Mouse (Mus musculus) limb, embryonic 11.5 days (tissue): ENCODE data around the gene Rab7b. TPM values are rescaled to one million over a fixed set of nuclear protein-coding genes. Genes with fewer than 3 reads are reported as not detected.

Experiments
- ATAC-seq: fragments of 200-750 bp; cut with Nextera tagmentation; 2 replicates; pipeline ENCODE4 v1.8.0; 2017; ENCODE audit warnings: low read depth; ENCODE audit not compliant: insufficient number of reproducible peaks, low FRiP score, low TSS enrichment
- DNase-seq: peaks from one replicate; pipeline ENCODE4 v3.0.0-alpha.2; 2015; ENCODE audit warnings: low spot score
- H3K27ac ChIP-seq: fragments of 300-500 bp; sonication (generic); replicated peaks from 2 replicates; pipeline ENCODE4 v1.5.1; 2014; ENCODE audit warnings: low read depth, mild to moderate bottlenecking, low read length
- H3K27me3 ChIP-seq: fragments of 300-500 bp; sonication (generic); 2 replicates; pipeline ENCODE4 v1.6.1; 2014; ENCODE audit warnings: mild to moderate bottlenecking, low read length, mixed read lengths; ENCODE audit not compliant: control insufficient read depth, insufficient read depth
- H3K36me3 ChIP-seq: fragments of 300-500 bp; sonication (generic); 2 replicates; pipeline ENCODE4 v1.6.1; 2014; ENCODE audit warnings: mild to moderate bottlenecking, low read length, moderate library complexity, mixed read lengths; ENCODE audit not compliant: control insufficient read depth, insufficient read depth
- H3K4me1 ChIP-seq: fragments of 300-500 bp; sonication (generic); 2 replicates; pipeline ENCODE4 v1.6.1; 2014; ENCODE audit warnings: low read length, mixed read lengths; ENCODE audit not compliant: control insufficient read depth, insufficient read depth
- H3K4me2 ChIP-seq: fragments of 300-500 bp; sonication (generic); 2 replicates; pipeline ENCODE4 v1.6.1; 2014; ENCODE audit warnings: low read depth, mild to moderate bottlenecking, moderate library complexity; ENCODE audit not compliant: severe bottlenecking
- H3K4me3 ChIP-seq: fragments of 300-500 bp; sonication (generic); 2 replicates; pipeline ENCODE4 v1.5.1; 2014; ENCODE audit warnings: low read depth, low read length
- H3K9ac ChIP-seq: fragments of 300-500 bp; sonication (generic); 2 replicates; pipeline ENCODE4 v1.6.1; 2014; ENCODE audit warnings: mild to moderate bottlenecking, low read length
- H3K9me3 ChIP-seq: fragments of 300-500 bp; sonication (generic); 2 replicates; pipeline ENCODE4 v1.6.1; 2016; ENCODE audit warnings: low read length; ENCODE audit not compliant: control insufficient read depth
- WGBS: fragments of 180-500 bp; shearing (Covaris S2); extraction: QIAGEN DNeasy Blood & Tissue Kit; methylation state at CpG from one replicate; pipeline ENCODE4 v1.1.7; 2014; 5-methylcytosine and 5-hydroxymethylcytosine counted together
- polyA plus RNA-seq: library from polyadenylated mRNA; unstranded; fragments of >200 nt; fragmentation: Nextera tagmentation; extraction: Ambion mirVana; gene quantifications from 2 replicates; pipeline ENCODE4 v1.2.1, GENCODE M21; 2014

Rab7b gene
- polyA plus RNA-seq, 1 experiment from 2014 or later = 0.33 TPM

- H3K4me3 ChIP-seq = no peak overlapping the region
- H3K27me3 ChIP-seq = no peaks in the 10 kb centered on the region
- 93% methylated on average over 5 of the region's 5 CpGs for WGBS
- no peaks in the 10 kb centered on the region for H3K9me3 ChIP-seq
- no peak for DNase-seq
- no peak overlapping the region for H3K9ac ChIP-seq
- H3K4me2 ChIP-seq = no peak overlapping the region
- ATAC-seq = no peak
- no peak overlapping the region for H3K27ac ChIP-seq
- no peaks in the 10 kb centered on the region for H3K36me3 ChIP-seq
- H3K4me1 ChIP-seq = no peaks in the 10 kb centered on the region
Measured at GRCm38 (mm10) chr1:131679644-131680043, 8.9 kb upstream of the Rab7b start.

GRCm38 (mm10) chr1:131687739-131688138 lies 756 bp upstream of the Rab7b start:
- H3K9me3 ChIP-seq = no peaks in the 10 kb centered on the region
- H3K36me3 ChIP-seq = no peaks in the 10 kb centered on the region
- no peak for DNase-seq
- H3K4me1 ChIP-seq = no peaks in the 10 kb centered on the region
- no peak overlapping the region for H3K9ac ChIP-seq
- no peak overlapping the region for H3K27ac ChIP-seq
- H3K27me3 ChIP-seq = no peaks in the 10 kb centered on the region
- 96% methylated on average over 2 of the region's 2 CpGs for WGBS
- ATAC-seq = no peak
- H3K4me2 ChIP-seq = no peak overlapping the region
- H3K4me3 ChIP-seq = no peak overlapping the region

- Histone ChIP-seq H3K9me3 (no peaks in the 10 kb centered on the region), H3K4me3 (no peak overlapping the region), H3K27me3 (no peaks in the 10 kb centered on the region), H3K4me1 (no peaks in the 10 kb centered on the region), H3K4me2 (no peak overlapping the region), H3K27ac (no peak overlapping the region), H3K36me3 (no peaks in the 10 kb centered on the region), H3K9ac (no peak overlapping the region)
- DNase-seq (no peak), ATAC-seq (no peak)
- 77% methylated on average over 3 of the region's 3 CpGs for WGBS
Measured at GRCm38 (mm10) chr1:131689016-131689415, 521 bp downstream of the Rab7b start.

GRCm38 (mm10) chr1:131689899-131690298 lies 1.4 kb downstream of the Rab7b start:
- H3K4me1 ChIP-seq = no peaks in the 10 kb centered on the region
- H3K4me3 ChIP-seq = no peak overlapping the region
- H3K4me2 ChIP-seq = no peak overlapping the region

GRCm38 (mm10) chr1:131690435-131690834 lies 1.9 kb downstream of the Rab7b start:
- no peaks in the 10 kb centered on the region for H3K4me1 ChIP-seq
- no peak overlapping the region for H3K9ac ChIP-seq
- no peak overlapping the region for H3K4me3 ChIP-seq
- no peak for ATAC-seq
- H3K36me3 ChIP-seq = no peaks in the 10 kb centered on the region; the same call in 1 of the 2 replicates
- H3K4me2 ChIP-seq = no peak overlapping the region
- no peaks in the 10 kb centered on the region for H3K27me3 ChIP-seq
- H3K27ac ChIP-seq = no peak overlapping the region
- H3K9me3 ChIP-seq = no peaks in the 10 kb centered on the region
- WGBS = 62% methylated on average over 3 of the region's 3 CpGs
- DNase-seq = no peak

More at GRCm38 (mm10) chr1:131689899-131690298, 1.4 kb downstream of the Rab7b start:
- Histone ChIP-seq H3K9ac (no peak overlapping the region), H3K27ac (no peak overlapping the region), H3K36me3 (no peaks in the 10 kb centered on the region), H3K9me3 (no peaks in the 10 kb centered on the region), H3K27me3 (no peaks in the 10 kb centered on the region)
- 87% methylated on average over 5 of the region's 5 CpGs for WGBS
- DNase-seq (no peak), ATAC-seq (no peak)

GRCm38 (mm10) chr1:131691356-131691755 lies 2.9 kb downstream of the Rab7b start:
- ATAC-seq = no peak
- Histone ChIP-seq H3K4me2 (no peak overlapping the region), H3K27ac (no peak overlapping the region), H3K9ac (no peak overlapping the region), H3K27me3 (no peaks in the 10 kb centered on the region), H3K4me3 (no peak overlapping the region), H3K4me1 (no peaks in the 10 kb centered on the region), H3K36me3 (no peaks in the 10 kb centered on the region; the same call in 1 of the 2 replicates), H3K9me3 (no peaks in the 10 kb centered on the region)
- DNase-seq = no peak

- Histone ChIP-seq H3K4me2 (no peak overlapping the region), H3K4me3 (no peak overlapping the region), H3K9ac (no peak overlapping the region), H3K9me3 (no peaks in the 10 kb centered on the region), H3K27ac (no peak overlapping the region), H3K4me1 (no peaks in the 10 kb centered on the region), H3K27me3 (no peaks in the 10 kb centered on the region), H3K36me3 (no peaks in the 10 kb centered on the region; the same call in 1 of the 2 replicates)
- ATAC-seq (no peak), DNase-seq (no peak)
- 86% methylated on average over 2 of the region's 2 CpGs for WGBS
Measured at GRCm38 (mm10) chr1:131695308-131695707, 6.8 kb downstream of the Rab7b start.

DNA sequence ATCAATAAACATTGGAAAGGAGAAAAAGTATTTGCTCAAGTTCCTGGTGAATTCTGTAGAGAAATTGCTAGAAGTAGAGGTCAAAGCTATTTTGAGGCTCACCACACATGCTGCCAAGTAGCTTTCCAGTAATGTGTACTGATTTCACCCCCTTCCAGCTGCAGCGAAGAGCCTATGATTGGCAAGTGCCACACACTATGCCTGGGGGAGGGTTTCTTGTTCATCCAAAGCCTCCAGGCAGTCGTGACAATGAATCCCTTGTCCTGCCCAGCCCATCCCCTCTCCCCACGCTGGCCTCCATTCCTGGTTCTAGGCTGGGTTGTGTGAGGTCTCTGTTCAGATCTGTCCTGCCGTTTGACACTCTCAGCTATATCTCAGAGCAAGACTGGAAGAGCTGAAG lies 7.8 kb downstream of the Rab7b start:
- no peaks in the 10 kb centered on the region; the same call in 1 of the 2 replicates for H3K36me3 ChIP-seq
- WGBS = 80% methylated on average over 4 of the region's 4 CpGs
- H3K4me1 ChIP-seq = no peaks in the 10 kb centered on the region
- DNase-seq (no peak), ATAC-seq (no peak)
- H3K27me3 ChIP-seq = no peaks in the 10 kb centered on the region
- no peaks in the 10 kb centered on the region for H3K9me3 ChIP-seq
- H3K9ac ChIP-seq = no peak overlapping the region
- no peak overlapping the region for H3K27ac ChIP-seq
- H3K4me2 ChIP-seq = no peak overlapping the region
- H3K4me3 ChIP-seq = no peak overlapping the region

DNA sequence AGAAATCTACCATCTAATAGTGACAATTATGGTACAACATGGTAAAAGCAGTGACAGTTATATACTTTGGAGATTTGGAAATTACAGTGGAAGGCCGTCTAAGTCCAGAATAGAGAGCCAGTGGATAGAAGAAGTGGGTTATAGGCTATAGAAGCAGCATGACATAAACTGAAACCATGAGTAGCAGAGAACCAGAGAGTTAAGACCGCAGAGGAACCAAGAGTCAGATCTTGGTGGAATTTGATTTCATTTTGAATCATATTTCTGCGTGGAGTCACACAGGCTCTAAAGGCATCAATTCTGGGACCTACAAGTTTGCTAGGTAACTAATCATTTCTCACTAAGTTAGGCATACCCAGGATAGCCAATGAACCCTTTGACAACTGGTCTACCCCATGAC lies 10.3 kb downstream of the Rab7b start:
- Histone ChIP-seq H3K27ac (no peak overlapping the region), H3K4me3 (no peak overlapping the region), H3K36me3 (no peaks in the 10 kb centered on the region; the same call in 1 of the 2 replicates), H3K9ac (no peak overlapping the region), H3K4me1 (no peaks in the 10 kb centered on the region), H3K4me2 (no peak overlapping the region), H3K27me3 (no peaks in the 10 kb centered on the region), H3K9me3 (no peaks in the 10 kb centered on the region)
- ATAC-seq = no peak
- WGBS = 95% methylated on average over 3 of the region's 3 CpGs
- no peak for DNase-seq
